Mouse (Mus musculus) skeletal muscle tissue, postnatal 0 days (tissue): ENCODE results near the gene Olfr1134. TPM values are rescaled to one million over a fixed set of nuclear protein-coding genes. Genes with fewer than 3 reads are reported as not detected.

Experiments used
- polyA plus RNA-seq: library from polyadenylated mRNA; unstranded; fragments of >200 nt; fragmentation: Nextera tagmentation; extraction: Ambion mirVana; gene quantifications from 2 replicates; pipeline ENCODE4 v1.2.1, GENCODE M21; 2015

The Olfr1134 gene
- polyA plus RNA-seq = not detected in 2 replicates

DNA sequence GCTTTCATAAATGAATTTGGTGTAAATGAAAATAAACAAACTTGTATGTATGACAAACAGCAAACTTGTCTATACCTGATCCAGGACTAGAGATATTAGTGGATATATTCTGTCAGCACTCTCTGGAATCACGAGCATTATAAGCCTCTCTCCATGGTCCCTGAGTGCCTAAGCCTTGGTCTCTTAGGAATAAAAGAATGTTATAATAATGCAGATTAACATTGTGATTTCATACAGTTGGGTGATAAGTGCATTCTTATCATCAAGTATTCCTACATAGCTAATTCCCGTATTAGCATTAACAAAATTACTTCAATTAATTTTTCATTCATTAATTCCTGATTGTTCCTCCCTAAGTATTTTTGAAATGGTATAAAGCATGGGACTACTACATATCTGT, at the start of gene Olfr1134:
Olfr1134 (minus strand) TSS at position 101 of the 400 bp plus-strand sequence.

GRCm38 (mm10) chr2:87693847-87694246, 35.6 kb upstream of the Olfr1134 start, which contains the start of gene Olfr1136:
Gene Olfr1136, minus strand, starts transcription at chr2:87693947.

GRCm38 (mm10) chr2:87673564-87673963, 15.3 kb upstream of the Olfr1134 start, which contains the start of gene Olfr1135:
Gene Olfr1135, minus strand, starts transcription at chr2:87673664.

DNA sequence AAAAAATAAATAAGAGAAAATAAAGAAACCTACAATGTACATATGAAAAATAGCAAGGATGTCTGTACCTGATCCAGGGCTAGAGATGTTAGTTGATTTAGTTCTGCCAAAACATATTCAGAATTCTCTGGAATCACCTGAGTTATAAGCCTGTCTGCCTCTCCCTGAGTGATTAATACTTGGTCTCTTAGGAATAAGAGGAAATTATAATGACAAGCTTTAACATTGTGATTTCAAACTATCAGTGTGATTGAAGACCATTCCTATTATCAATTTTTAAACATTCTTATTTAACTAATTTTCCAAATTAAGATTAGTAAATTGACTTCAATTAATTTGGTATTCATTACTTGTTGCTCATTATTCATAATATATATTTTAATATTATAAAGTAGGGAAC, 11.0 kb downstream of the Olfr1134 start, which contains the start of gene Olfr1133:
Olfr1133 (minus strand) TSS at position 101 of the 400 bp plus-strand sequence.

GRCm38 (mm10) chr2:87637435-87637834, 20.8 kb downstream of the Olfr1134 start, which contains the start of gene Olfr1132:
Gene Olfr1132, minus strand, starts transcription at chr2:87637535.

GRCm38 (mm10) chr2:87626804-87627203, 31.5 kb downstream of the Olfr1134 start, which contains the start of gene Olfr1131:
Gene Olfr1131, plus strand, starts transcription at chr2:87627104.

GRCm38 (mm10) chr2:87605912-87606311, 52.3 kb downstream of the Olfr1134 start, which contains the start of gene Olfr1130:
Gene Olfr1130, plus strand, starts transcription at chr2:87606212.

Other genes with a start within 250 kb of the Olfr1134 start
- gene Olfr1123, start 241.8 kb downstream of the Olfr1134 start, polyA plus RNA-seq = not detected in 2 replicates
- 0.05 TPM in 1 of 2 replicates, not detected in the other for gene Olfr1124, start 228.2 kb downstream of the Olfr1134 start, polyA plus RNA-seq
- not detected in 2 replicates for gene Olfr1126, start 204.5 kb downstream of the Olfr1134 start, polyA plus RNA-seq
- not detected in 2 replicates for gene Pramel7, start 161.4 kb downstream of the Olfr1134 start, polyA plus RNA-seq
- not detected in 2 replicates for gene Pramel6, start 151.9 kb downstream of the Olfr1134 start, polyA plus RNA-seq
- not detected in 2 replicates for gene Olfr153, start 126.7 kb downstream of the Olfr1134 start, polyA plus RNA-seq
- not detected in 2 replicates for gene Olfr1128, start 112.9 kb downstream of the Olfr1134 start, polyA plus RNA-seq
- not detected in 2 replicates for gene Olfr1129, start 84.6 kb downstream of the Olfr1134 start, polyA plus RNA-seq
- not detected in 2 replicates for gene Olfr1130, start 52.2 kb downstream of the Olfr1134 start, polyA plus RNA-seq
- gene Olfr1131, start 31.4 kb downstream of the Olfr1134 start, polyA plus RNA-seq = not detected in 2 replicates
- not detected in 2 replicates for gene Olfr1132, start 20.9 kb downstream of the Olfr1134 start, polyA plus RNA-seq
- not detected in 2 replicates for gene Olfr1133, start 11.1 kb downstream of the Olfr1134 start, polyA plus RNA-seq
- not detected in 2 replicates for gene Olfr1135, start 15.2 kb upstream of the Olfr1134 start, polyA plus RNA-seq
- gene Olfr1136, start 35.5 kb upstream of the Olfr1134 start, polyA plus RNA-seq = not detected in 2 replicates
- not detected in 2 replicates for gene Olfr1137, start 54.7 kb upstream of the Olfr1134 start, polyA plus RNA-seq
- not detected in 2 replicates for gene Olfr1138, start 81.5 kb upstream of the Olfr1134 start, polyA plus RNA-seq
- gene Olfr1140, start 85.3 kb upstream of the Olfr1134 start, polyA plus RNA-seq = not detected in 2 replicates
- not detected in 2 replicates for gene Olfr1141, start 95.5 kb upstream of the Olfr1134 start, polyA plus RNA-seq
- gene Olfr152, start 121.0 kb upstream of the Olfr1134 start, polyA plus RNA-seq = not detected in 2 replicates
- not detected in 2 replicates for gene Olfr1143, start 142.1 kb upstream of the Olfr1134 start, polyA plus RNA-seq
- not detected in 2 replicates for gene Olfr1145, start 151.4 kb upstream of the Olfr1134 start, polyA plus RNA-seq
- not detected in 2 replicates for gene Olfr1148, start 172.1 kb upstream of the Olfr1134 start, polyA plus RNA-seq
- gene Olfr1150-ps1, start 185.5 kb upstream of the Olfr1134 start, polyA plus RNA-seq = not detected in 2 replicates
- gene Olfr1151, start 197.4 kb upstream of the Olfr1134 start, polyA plus RNA-seq = not detected in 2 replicates
- gene Olfr1152, start 208.0 kb upstream of the Olfr1134 start, polyA plus RNA-seq = not detected in 2 replicates
- not detected in 2 replicates for gene Olfr1153, start 236.5 kb upstream of the Olfr1134 start, polyA plus RNA-seq
- not detected in 2 replicates for gene Olfr1154, start 246.7 kb upstream of the Olfr1134 start, polyA plus RNA-seq